Mouse (Mus musculus) lung, embryonic 15.5 days (tissue): ENCODE measurements at regions not wholly inside any gene's neighbourhood (a gene's known extent, or its start where the extent isn't known, plus 50 kb on each side); places are given as distances from the start of the nearest gene placed in this dataset.

Experiments used
- ATAC-seq: fragments of 200-750 bp; cut with Nextera tagmentation; 2 replicates; pipeline ENCODE4 v1.8.0; 2017; ENCODE audit warnings: moderate number of reproducible peaks, borderline replicate concordance; ENCODE audit not compliant: low FRiP score, low TSS enrichment; ENCODE audit errors: extremely low read depth
- H3K27ac ChIP-seq: fragments of 300-500 bp; sonication (generic); 2 replicates; pipeline ENCODE4 v1.5.1; 2015; ENCODE audit warnings: moderate library complexity, mild to moderate bottlenecking, inconsistent platforms
- H3K27me3 ChIP-seq: fragments of 300-500 bp; sonication (generic); 2 replicates; pipeline ENCODE4 v1.6.1; 2015; ENCODE audit warnings: inconsistent platforms
- H3K36me3 ChIP-seq: fragments of 300-500 bp; sonication (generic); 2 replicates; pipeline ENCODE4 v1.6.1; 2015; ENCODE audit warnings: inconsistent platforms
- H3K4me1 ChIP-seq: fragments of 300-500 bp; sonication (generic); 2 replicates; pipeline ENCODE4 v1.6.1; 2015; ENCODE audit warnings: inconsistent platforms
- H3K4me2 ChIP-seq: fragments of 300-500 bp; sonication (generic); 2 replicates; pipeline ENCODE4 v1.6.1; 2015; ENCODE audit warnings: inconsistent platforms, mild to moderate bottlenecking, moderate library complexity
- H3K4me3 ChIP-seq: fragments of 300-500 bp; sonication (generic); 2 replicates; pipeline ENCODE4 v1.5.1; 2015; ENCODE audit warnings: mild to moderate bottlenecking, inconsistent platforms
- H3K9ac ChIP-seq: fragments of 300-500 bp; sonication (generic); 2 replicates; pipeline ENCODE4 v1.6.1; 2015; ENCODE audit warnings: inconsistent platforms
- H3K9me3 ChIP-seq: fragments of 300-500 bp; sonication (generic); 2 replicates; pipeline ENCODE4 v1.6.1; 2016; ENCODE audit warnings: inconsistent platforms
- WGBS: fragments of 180-500 bp; shearing (Covaris S2); methylation state at CpG from one replicate; pipeline ENCODE4 v1.1.7; 2015; 5-methylcytosine and 5-hydroxymethylcytosine counted together

GRCm38 (mm10) chr2:114796630-114797290 lies 142.0 kb upstream of the Dph6 start:
- Histone ChIP-seq H3K4me3 (no peak overlapping the region), H3K9ac (no peak overlapping the region), H3K27ac (no peak overlapping the region), H3K36me3 (no peaks in the 10 kb centered on the region), H3K27me3 (no peaks in the 10 kb centered on the region), H3K9me3 (no peaks in the 10 kb centered on the region), H3K4me1 (no peaks in the 10 kb centered on the region), H3K4me2 (no peak overlapping the region)
- ATAC-seq = no peak
- WGBS = 84% methylated on average over 6 of the region's 6 CpGs

- no peak overlapping the region for H3K4me3 ChIP-seq
- no peak overlapping the region for H3K4me2 ChIP-seq
- H3K36me3 ChIP-seq = no peaks in the 10 kb centered on the region
- H3K4me1 ChIP-seq = no peaks in the 10 kb centered on the region
- 15% methylated on average over 1 of the region's 1 CpGs for WGBS
- no peak overlapping the region for H3K27ac ChIP-seq
- ATAC-seq = no peak
- no peaks in the 10 kb centered on the region for H3K27me3 ChIP-seq
- no peak overlapping the region for H3K9ac ChIP-seq
- H3K9me3 ChIP-seq = no peaks in the 10 kb centered on the region
Measured at GRCm38 (mm10) chr2:114797291-114797650, 142.5 kb upstream of the Dph6 start.

GRCm38 (mm10) chr2:114803241-114803640 lies 148.5 kb upstream of the Dph6 start:
- Histone ChIP-seq H3K4me3 (no peak overlapping the region), H3K27ac (peak overlapping the region; percentile 14; the same call in 1 of the 2 replicates), H3K9me3 (no peaks in the 10 kb centered on the region), H3K27me3 (no peaks in the 10 kb centered on the region), H3K4me1 (no peaks in the 10 kb centered on the region), H3K36me3 (no peaks in the 10 kb centered on the region), H3K9ac (no peak overlapping the region), H3K4me2 (no peak overlapping the region)
- WGBS = 58% methylated on average over 3 of the region's 3 CpGs
- no peak for ATAC-seq

- Histone ChIP-seq H3K4me3 (no peak overlapping the region), H3K36me3 (no peaks in the 10 kb centered on the region), H3K9ac (no peak overlapping the region), H3K27me3 (no peaks in the 10 kb centered on the region), H3K9me3 (no peaks in the 10 kb centered on the region), H3K27ac (peak overlapping the region; percentile 11; the same call in 1 of the 2 replicates), H3K4me1 (no peaks in the 10 kb centered on the region), H3K4me2 (no peak overlapping the region)
- no peak for ATAC-seq
- WGBS = 25% methylated on average over 3 of the region's 3 CpGs
Measured at GRCm38 (mm10) chr2:114803928-114804327, 149.2 kb upstream of the Dph6 start.

GRCm38 (mm10) chr2:114805436-114806047 lies 150.8 kb upstream of the Dph6 start:
- no peaks in the 10 kb centered on the region for H3K9me3 ChIP-seq
- no peak overlapping the region for H3K9ac ChIP-seq
- H3K36me3 ChIP-seq = no peaks in the 10 kb centered on the region
- WGBS = 67% methylated on average over 3 of the region's 3 CpGs
- H3K4me3 ChIP-seq = no peak overlapping the region
- no peak for ATAC-seq
- no peak overlapping the region for H3K27ac ChIP-seq
- H3K4me1 ChIP-seq = no peaks in the 10 kb centered on the region
- H3K4me2 ChIP-seq = no peak overlapping the region
- no peaks in the 10 kb centered on the region for H3K27me3 ChIP-seq

- no peak overlapping the region for H3K4me3 ChIP-seq
- no peaks in the 10 kb centered on the region for H3K9me3 ChIP-seq
- H3K36me3 ChIP-seq = no peaks in the 10 kb centered on the region
- no peaks in the 10 kb centered on the region for H3K27me3 ChIP-seq
- no peaks in the 10 kb centered on the region for H3K4me1 ChIP-seq
- H3K27ac ChIP-seq = no peak overlapping the region
- 43% methylated on average over 5 of the region's 5 CpGs for WGBS
- H3K4me2 ChIP-seq = no peak overlapping the region
- ATAC-seq = no peak
- no peak overlapping the region for H3K9ac ChIP-seq
Measured at GRCm38 (mm10) chr2:114808046-114808445, 153.3 kb upstream of the Dph6 start.

- Histone ChIP-seq H3K27me3 (no peaks in the 10 kb centered on the region), H3K27ac (no peak overlapping the region), H3K4me3 (no peak overlapping the region), H3K4me2 (no peak overlapping the region), H3K9ac (no peak overlapping the region), H3K36me3 (no peaks in the 10 kb centered on the region), H3K9me3 (no peaks in the 10 kb centered on the region), H3K4me1 (no peaks in the 10 kb centered on the region)
- no peak for ATAC-seq
- WGBS = 35% methylated on average over 11 of the region's 11 CpGs
Measured at GRCm38 (mm10) chr2:114812141-114812902, 157.6 kb upstream of the Dph6 start.

GRCm38 (mm10) chr2:114812903-114813290 lies 158.1 kb upstream of the Dph6 start:
- 35% methylated on average over 3 of the region's 3 CpGs for WGBS
- Histone ChIP-seq H3K36me3 (no peaks in the 10 kb centered on the region), H3K9ac (no peak overlapping the region), H3K4me1 (no peaks in the 10 kb centered on the region), H3K27ac (no peak overlapping the region), H3K27me3 (no peaks in the 10 kb centered on the region), H3K4me2 (no peak overlapping the region), H3K9me3 (no peaks in the 10 kb centered on the region), H3K4me3 (no peak overlapping the region)
- ATAC-seq = no peak

- Histone ChIP-seq H3K36me3 (no peaks in the 10 kb centered on the region), H3K4me1 (no peaks in the 10 kb centered on the region), H3K9ac (no peak overlapping the region), H3K27ac (no peak overlapping the region), H3K4me3 (no peak overlapping the region), H3K27me3 (no peaks in the 10 kb centered on the region), H3K4me2 (no peak overlapping the region), H3K9me3 (no peaks in the 10 kb centered on the region)
- 53% methylated on average over 3 of the region's 3 CpGs for WGBS
- ATAC-seq = no peak
Measured at GRCm38 (mm10) chr2:114822657-114823056, 167.9 kb upstream of the Dph6 start.

- no peak overlapping the region for H3K9ac ChIP-seq
- no peaks in the 10 kb centered on the region for H3K9me3 ChIP-seq
- H3K27ac ChIP-seq = no peak overlapping the region
- no peaks in the 10 kb centered on the region for H3K36me3 ChIP-seq
- no peaks in the 10 kb centered on the region for H3K27me3 ChIP-seq
- ATAC-seq = no peak
- H3K4me1 ChIP-seq = no peaks in the 10 kb centered on the region
- no peak overlapping the region for H3K4me3 ChIP-seq
- no peak overlapping the region for H3K4me2 ChIP-seq
- 76% methylated on average over 6 of the region's 6 CpGs for WGBS
Measured at GRCm38 (mm10) chr2:114828192-114828591, 173.4 kb upstream of the Dph6 start.

GRCm38 (mm10) chr2:114835694-114836093 lies 180.9 kb upstream of the Dph6 start:
- ATAC-seq = peak; percentile 19; the same call in 1 of the 2 replicates

More at GRCm38 (mm10) chr2:114835694-114836093, 180.9 kb upstream of the Dph6 start:
- H3K4me3 ChIP-seq = no peak overlapping the region
- H3K36me3 ChIP-seq = no peaks in the 10 kb centered on the region
- 0 out of 2 replicates have a peak overlapping the region, but pooled peaks have one; percentile 1 for H3K27ac ChIP-seq
- no peak overlapping the region for H3K9ac ChIP-seq
- no peaks in the 10 kb centered on the region for H3K27me3 ChIP-seq
- peaks cover 6% of the 10 kb centered on the region; the same call in 1 of the 2 replicates for H3K4me1 ChIP-seq
- no peaks in the 10 kb centered on the region for H3K9me3 ChIP-seq
- H3K4me2 ChIP-seq = no peak overlapping the region
- 0% methylated on average over 2 of the region's 2 CpGs for WGBS
